Mouse (Mus musculus): Measurements from ENCODE around the gene Grb2.

DNA sequence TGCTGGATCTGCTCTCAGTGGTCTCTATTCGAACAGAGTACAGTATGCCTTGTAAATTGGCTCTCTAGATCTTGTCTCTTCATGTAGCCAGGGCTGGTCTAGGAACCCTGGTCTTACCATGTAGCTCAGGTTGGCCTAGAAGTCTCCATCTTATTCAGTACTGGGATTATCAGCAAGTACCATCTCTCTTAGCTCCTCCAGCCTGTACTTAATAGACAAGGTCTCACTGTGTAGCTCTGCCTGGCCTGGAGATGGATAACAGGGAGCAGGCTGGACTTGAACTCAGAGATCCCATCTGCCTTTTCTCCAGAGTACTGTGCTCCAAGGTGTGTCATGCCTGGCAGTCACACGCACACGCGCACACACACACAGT, 66.7 kb downstream of the Grb2 start:
- no peak for TF ChIP-seq EP300 (optimal IDR thresholded peaks at IDR 0.05)
- no peak for TF ChIP-seq CTCF (IDR thresholded peaks at IDR 0.05; ENCODE audit: low read depth)
